Mouse (Mus musculus) T-helper 2 cell (primary cell): Measurements from ENCODE around the gene Lpxn.

Experiments
- in situ Hi-C: fragments of 300-600 bp; cut with MboI, MseI; formaldehyde crosslinking; loops from one replicate; pipeline ENCODE4 v1.15.1; 2025; ENCODE audit warnings: high pct_unique_total_duplicates

The Lpxn gene

DNA sequence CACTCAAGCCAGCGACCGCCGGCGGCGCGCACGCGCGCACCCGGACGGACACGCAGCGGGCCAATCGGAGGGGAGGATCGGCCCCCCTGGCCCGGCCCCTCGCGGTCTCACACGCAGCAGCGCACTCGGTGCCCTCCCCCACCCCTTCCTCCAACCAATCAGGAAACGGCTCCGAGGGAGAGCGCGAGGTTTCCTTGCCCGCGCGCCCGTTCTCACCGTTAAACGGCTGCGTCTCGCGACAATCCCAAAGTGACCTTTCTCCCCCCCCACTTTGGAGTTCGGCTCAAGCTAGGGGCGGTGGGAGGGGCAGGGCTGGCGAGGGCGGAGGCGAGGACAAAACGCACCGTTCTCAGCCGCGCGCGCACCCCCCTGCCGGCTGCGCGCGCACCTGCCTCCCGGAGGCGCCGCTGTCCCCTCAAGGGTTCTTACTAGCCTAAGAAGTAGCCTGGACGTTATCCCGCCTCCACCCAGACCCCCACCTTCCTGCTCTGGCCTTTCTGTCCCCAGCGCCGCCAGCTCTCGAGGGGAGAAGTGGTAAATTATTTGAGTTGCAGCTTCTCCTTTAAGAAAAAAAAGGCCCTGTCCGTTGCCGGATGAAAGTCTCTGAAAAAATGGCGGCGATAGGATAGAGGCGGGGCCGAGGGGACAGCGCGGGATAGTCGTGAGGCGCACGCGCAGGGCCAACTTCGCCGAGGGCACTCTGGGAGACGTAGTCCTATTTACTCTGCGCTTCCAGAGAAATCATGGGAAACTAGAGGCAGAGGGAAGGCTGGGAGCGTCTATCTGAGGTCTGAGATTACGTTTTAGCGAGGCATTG lies at the start of gene Lpxn, which contains the start of gene Zfp91:
Gene Lpxn (plus strand): TSS at position 683 of the 817 bp plus-strand sequence.
Gene Zfp91 (minus strand): TSS at position 616 of the 817 bp plus-strand sequence.
- in situ Hi-C loops, result loop anchor here (10.0 kb wide), 1 partner anchor 221 kb away; no protein-coding TSS in a partner anchor

DNA sequence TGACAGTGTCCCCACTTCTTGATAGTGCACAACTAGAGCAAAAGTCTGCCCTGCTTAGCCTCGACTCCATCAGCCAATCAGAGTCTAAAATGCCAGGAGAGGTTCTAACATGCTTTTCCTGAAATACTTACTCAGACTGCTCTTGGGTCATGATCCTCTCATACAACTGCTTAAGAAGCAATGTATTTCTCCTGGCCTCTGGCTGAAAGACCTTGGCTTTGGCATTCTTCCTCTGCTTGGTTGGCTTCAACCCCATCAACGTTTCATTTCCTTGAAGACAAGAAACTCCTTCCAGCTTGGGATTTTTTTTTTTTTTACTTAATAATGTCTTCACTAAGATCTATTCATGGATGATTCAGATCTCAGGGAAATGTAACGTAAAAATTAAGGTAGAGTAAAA lies 39.7 kb upstream of the Lpxn start:
- in situ Hi-C loops, result no loop called here

GRCm38 (mm10) chr19:12758936-12759478 lies 37.0 kb upstream of the Lpxn start:
- in situ Hi-C loops, result no loop called here

DNA sequence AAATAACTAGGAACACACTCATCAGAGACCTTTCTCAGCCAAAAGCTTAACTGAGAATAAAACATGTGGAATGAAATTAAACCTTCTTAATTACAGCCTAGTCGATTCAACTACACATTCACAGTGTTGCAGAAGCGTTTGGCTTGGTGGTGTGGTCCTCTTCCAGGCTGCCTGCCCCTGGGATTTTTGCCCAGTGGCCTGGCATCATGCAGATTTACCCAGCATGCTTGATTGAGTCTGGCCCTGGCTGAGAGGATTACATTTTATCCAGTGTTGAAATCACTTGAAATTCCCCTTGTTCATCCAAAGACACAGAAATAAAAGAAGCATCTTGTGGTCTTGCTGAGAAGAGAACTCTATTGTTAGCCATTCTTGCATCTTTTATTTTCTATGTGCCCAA lies 36.3 kb upstream of the Lpxn start:
- in situ Hi-C loops, result no loop called here

GRCm38 (mm10) chr19:12762212-12763130 lies 33.5 kb upstream of the Lpxn start:
- in situ Hi-C loops, result no loop called here

DNA sequence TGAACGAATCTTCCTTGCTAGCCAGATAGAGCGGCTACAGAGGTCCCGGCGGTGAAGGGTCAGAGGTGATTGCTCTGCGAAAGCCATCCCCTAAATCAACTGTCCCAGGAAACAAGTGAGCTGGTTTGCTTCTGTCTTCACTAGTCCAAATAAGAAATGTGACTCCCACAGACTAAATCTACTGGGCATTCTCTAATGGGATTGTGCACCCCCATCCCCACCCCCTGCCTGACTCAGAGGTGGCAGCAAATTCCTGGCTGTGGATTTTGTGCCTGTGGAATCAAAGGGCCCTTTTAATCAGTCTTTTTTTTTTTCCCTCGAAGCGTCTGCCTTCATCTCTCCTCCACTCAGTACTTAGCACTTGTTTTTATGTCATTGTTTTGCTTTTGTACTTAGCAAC lies 30.7 kb upstream of the Lpxn start, which contains the start of gene Cntf:
Gene Cntf (minus strand): TSS at position 325 of the 400 bp plus-strand sequence.
- in situ Hi-C loops, result no loop called here

DNA sequence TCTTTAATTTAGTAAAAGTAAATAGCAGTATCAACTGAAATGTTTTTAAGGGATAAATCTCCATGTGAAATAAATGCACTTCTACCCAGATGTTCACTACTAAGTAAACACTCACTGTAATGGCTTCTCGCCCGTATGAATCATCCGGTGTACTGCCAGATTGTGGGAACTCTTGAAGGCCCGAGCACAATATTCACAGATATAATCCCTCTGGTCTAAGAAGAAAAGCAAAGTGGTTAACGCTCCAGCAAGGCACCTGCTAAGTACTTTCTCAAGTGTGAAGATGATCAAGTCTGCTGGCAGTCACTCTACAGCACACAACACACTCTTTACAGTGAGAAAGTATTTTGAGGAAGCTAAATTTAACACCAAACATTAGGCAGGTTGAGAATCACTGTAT lies 25.1 kb upstream of the Lpxn start:
- in situ Hi-C loops, result no loop called here

DNA sequence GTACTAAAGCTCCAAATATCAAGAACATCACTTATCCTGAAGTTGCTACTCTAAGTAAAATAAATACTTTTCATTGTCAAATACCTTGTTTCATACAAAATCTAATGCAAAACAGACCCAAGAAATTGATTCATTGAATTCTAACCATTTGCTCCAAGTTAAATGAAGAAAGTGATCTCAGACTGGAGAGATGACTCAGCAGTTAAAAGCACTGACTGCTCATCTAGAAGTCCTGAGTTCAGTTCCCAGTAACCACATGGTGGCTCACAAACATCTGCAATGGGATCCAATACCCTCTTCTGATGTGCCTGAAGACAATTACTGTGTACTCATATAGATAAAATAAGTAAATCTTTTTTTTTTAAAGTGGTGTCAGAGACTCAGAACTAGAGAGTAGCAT lies 15.6 kb upstream of the Lpxn start:
- in situ Hi-C loops, result no loop called here

DNA sequence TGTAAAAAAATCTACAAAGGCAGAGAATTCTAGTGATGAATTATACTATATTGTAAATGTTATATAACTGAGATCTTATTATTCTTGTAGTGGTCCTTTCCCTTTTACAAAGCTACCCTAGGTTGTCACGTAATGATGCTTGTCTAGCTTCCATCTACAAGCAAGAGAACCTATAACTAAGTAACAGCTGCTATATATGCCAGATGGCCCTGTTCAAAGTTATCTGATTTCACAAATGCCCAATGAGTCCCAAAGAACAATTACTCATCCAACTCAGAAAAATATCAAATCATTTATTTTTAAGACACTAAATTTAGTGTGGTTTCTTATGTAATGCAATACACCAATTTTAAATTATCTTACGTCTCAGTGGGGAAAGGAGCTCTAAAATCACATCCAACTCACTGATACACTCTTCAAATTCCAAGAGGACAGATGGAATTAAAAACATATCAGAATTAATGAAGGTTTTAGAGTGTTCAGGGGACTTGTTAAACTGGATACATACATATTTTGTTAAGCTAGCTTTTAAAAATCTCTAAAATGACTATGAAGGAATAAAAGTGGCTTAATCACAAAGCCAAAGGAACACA lies 9.1 kb upstream of the Lpxn start:
- in situ Hi-C loops, result loop anchor here (5.0 kb wide), 1 partner anchor 35 kb away; no protein-coding TSS in a partner anchor

GRCm38 (mm10) chr19:12787721-12788120 lies 8.3 kb upstream of the Lpxn start:
- in situ Hi-C loops, result loop anchor here (5.0 kb wide), 1 partner anchor 35 kb away; no protein-coding TSS in a partner anchor

GRCm38 (mm10) chr19:12792374-12792773 lies 3.6 kb upstream of the Lpxn start:
- in situ Hi-C loops, result loop anchor here (10.0 kb wide), 1 partner anchor 218 kb away; no protein-coding TSS in a partner anchor

GRCm38 (mm10) chr19:12794056-12795044 lies 1.6 kb upstream of the Lpxn start:
- in situ Hi-C loops, result loop anchor here (10.0 kb wide), 1 partner anchor 220 kb away; no protein-coding TSS in a partner anchor

DNA sequence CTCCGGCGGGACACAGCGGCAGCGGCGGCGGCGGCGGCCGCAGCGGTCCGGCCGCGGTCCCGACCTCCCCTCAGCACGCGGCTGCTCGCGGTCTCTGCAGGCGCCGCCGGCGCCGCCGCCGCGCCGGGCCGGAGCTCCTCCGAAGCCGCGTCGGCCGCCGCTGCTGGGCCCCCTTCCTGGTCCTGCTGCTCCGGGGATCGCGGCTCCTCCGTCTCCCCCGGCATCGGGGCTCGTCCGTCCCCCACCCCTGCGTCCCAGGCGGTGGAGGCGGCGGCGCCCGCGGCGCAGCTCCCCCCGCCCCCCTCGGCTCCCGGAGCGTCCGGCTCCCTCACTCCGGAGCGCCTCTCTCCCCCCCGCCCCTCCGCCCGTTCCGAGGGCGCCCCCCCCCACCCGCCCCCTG lies 883 bp upstream of the Lpxn start:
- in situ Hi-C loops, result loop anchor here (10.0 kb wide), 1 partner anchor 220 kb away; no protein-coding TSS in a partner anchor

DNA sequence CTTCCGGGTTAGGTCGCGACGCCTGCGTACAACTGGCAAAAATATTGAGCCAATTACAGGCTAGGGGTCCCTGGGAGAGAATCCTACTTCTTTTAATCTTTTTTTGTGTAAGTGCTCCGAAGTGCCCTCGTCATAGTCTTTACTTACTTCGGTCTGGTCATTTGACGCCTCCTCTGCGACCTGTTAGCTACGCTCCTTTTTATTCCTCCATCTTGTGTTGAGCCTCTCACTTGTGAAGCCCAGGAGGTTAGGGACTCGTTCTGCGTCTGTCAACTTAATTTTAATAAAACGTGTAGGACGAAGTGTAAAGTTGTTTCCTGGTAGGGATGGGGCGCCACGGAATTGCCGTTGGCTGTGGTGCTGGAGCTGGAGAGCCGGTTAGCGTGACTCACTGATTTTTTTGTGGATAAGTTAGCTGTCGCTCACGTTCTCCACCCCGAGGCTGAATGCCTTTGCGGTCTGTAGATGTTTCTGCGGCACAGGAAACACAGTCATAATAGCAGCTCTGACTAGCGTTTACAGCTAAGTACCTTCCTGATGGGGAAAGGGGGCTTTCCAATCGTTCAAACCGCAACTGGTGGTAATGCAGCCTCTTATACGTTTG lies 437 bp downstream of the Lpxn start:
- in situ Hi-C loops, result loop anchor here (10.0 kb wide), 1 partner anchor 222 kb away; no protein-coding TSS in a partner anchor

- in situ Hi-C loops, result loop anchor here (10.0 kb wide), 1 partner anchor 222 kb away; no protein-coding TSS in a partner anchor
Observed at GRCm38 (mm10) chr19:12797071-12797470, 1.1 kb downstream of the Lpxn start.

DNA sequence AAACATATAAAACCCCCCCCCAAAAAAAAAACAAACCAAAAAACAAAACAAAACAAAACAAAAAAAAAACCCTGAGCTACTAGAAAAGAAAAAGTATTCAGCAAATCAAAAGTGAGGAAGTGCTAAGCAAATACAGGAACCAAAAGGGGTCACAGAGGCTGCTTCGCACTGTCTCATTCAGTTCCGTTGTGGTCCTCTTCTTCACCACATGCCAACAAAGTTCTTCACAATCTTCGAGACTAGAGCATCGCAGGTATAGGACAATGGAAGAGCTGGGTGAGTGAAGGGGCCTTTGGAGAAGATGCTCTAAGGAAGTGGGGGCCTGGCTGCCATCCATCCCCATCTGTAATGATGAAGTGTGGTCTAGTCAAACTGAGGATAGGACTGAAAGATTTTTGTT lies 2.4 kb downstream of the Lpxn start:
- in situ Hi-C loops, result loop anchor here (10.0 kb wide), 1 partner anchor 224 kb away; no protein-coding TSS in a partner anchor

- in situ Hi-C loops, result loop anchor here (10.0 kb wide), 1 partner anchor 224 kb away; no protein-coding TSS in a partner anchor
Observed at GRCm38 (mm10) chr19:12799081-12799480, 3.1 kb downstream of the Lpxn start.

- in situ Hi-C loops, result loop anchor here (25.0 kb wide), 1 partner anchor 788 kb away; no protein-coding TSS in a partner anchor
Observed at GRCm38 (mm10) chr19:12800621-12801020, 4.6 kb downstream of the Lpxn start.

- in situ Hi-C loops, result loop anchor here (25.0 kb wide), 1 partner anchor 789 kb away; no protein-coding TSS in a partner anchor
Observed at GRCm38 (mm10) chr19:12801046-12801445, 5.1 kb downstream of the Lpxn start.
